Mouse (Mus musculus) myocyte (in vitro differentiated cells): ENCODE results near the gene Prodh2.

Source experiments
- E2F4 ChIP-seq: IDR thresholded peaks from one replicate; pipeline ENCODE4 v1.6.1; 2011; ENCODE audit warnings: mild to moderate bottlenecking, control low read depth, moderate library complexity; ENCODE audit not compliant: insufficient read depth
- MAX ChIP-seq: IDR thresholded peaks from one replicate; pipeline ENCODE4 v1.6.1; 2011; ENCODE audit warnings: low read depth, mild to moderate bottlenecking, control low read depth
- MYOG ChIP-seq, 3 experiments: IDR thresholded peaks; one replicate each; pipeline ENCODE4 v1.6.1; 2011; ENCODE audit warnings: control low read depth in 2 of 3, low read depth in 2 of 3, mild to moderate bottlenecking in 2 of 3; ENCODE audit not compliant: insufficient read length in 2 of 3, control insufficient read depth in 1 of 3, insufficient read depth in 1 of 3
- POLR2A ChIP-seq: IDR thresholded peaks from one replicate; pipeline ENCODE4 v1.6.1; 2011; ENCODE audit warnings: low read depth, mild to moderate bottlenecking, control low read depth, moderate library complexity; ENCODE audit not compliant: insufficient read length
- POLR2AphosphoS2 ChIP-seq: IDR thresholded peaks from one replicate; pipeline ENCODE4 v1.6.1; 2011; ENCODE audit warnings: low read depth, control low read depth; ENCODE audit not compliant: insufficient read length
- REST ChIP-seq: IDR thresholded peaks from one replicate; pipeline ENCODE4 v1.6.1; 2011; ENCODE audit warnings: mild to moderate bottlenecking, control low read depth, moderate library complexity; ENCODE audit not compliant: insufficient read depth, insufficient read length
- TCF12 ChIP-seq: IDR thresholded peaks from one replicate; pipeline ENCODE4 v1.6.1; 2011; ENCODE audit warnings: mild to moderate bottlenecking, control low read depth; ENCODE audit not compliant: poor library complexity, insufficient read depth, severe bottlenecking
- USF1 ChIP-seq: IDR thresholded peaks from one replicate; pipeline ENCODE4 v1.6.1; 2011; ENCODE audit warnings: low read depth, mild to moderate bottlenecking, control low read depth, moderate library complexity

- TF ChIP-seq POLR2A (no peak), TCF12 (no peak), USF1 (no peak), POLR2AphosphoS2 (no peak), E2F4 (no peak), MAX (no peak), REST (no peak), MYOG (IDR thresholded peaks at IDR 0.05; ENCODE audit: control insufficient read depth in 1 of 3, insufficient read depth in 1 of 3, insufficient read length in 2 of 3, low read depth in 2 of 3) (no peak)
Measured at GRCm38 (mm10) chr7:30477415-30478381, 15.7 kb upstream of the Prodh2 start.
